Mouse (Mus musculus) kidney, adult 2 months (tissue): ENCODE measurements around the gene Phactr1. TPM values are rescaled to one million over a fixed set of nuclear protein-coding genes. Genes with fewer than 3 reads are reported as not detected.

Experiments used
- DNase-seq: peaks from one replicate; pipeline ENCODE4 v3.0.0; 2021
- H3K27ac ChIP-seq: fragments of 200-500 bp; 2 replicates; pipeline ENCODE4 v1.5.1; 2012; ENCODE audit warnings: low read depth, low read length, control low read depth, inconsistent platforms; ENCODE audit not compliant: insufficient read depth
- H3K27me3 ChIP-seq: fragments of 200-500 bp; replicated peaks from 2 replicates; pipeline ENCODE4 v1.6.1; 2012; ENCODE audit warnings: mild to moderate bottlenecking, moderate library complexity, low read length, inconsistent platforms; ENCODE audit not compliant: control insufficient read depth, insufficient read depth
- H3K36me3 ChIP-seq: fragments of 200-500 bp; 2 replicates; pipeline ENCODE4 v1.6.1; 2012; ENCODE audit warnings: mild to moderate bottlenecking, moderate library complexity, low read length, inconsistent platforms; ENCODE audit not compliant: control insufficient read depth, insufficient read depth
- H3K4me1 ChIP-seq: fragments of 200-500 bp; 2 replicates; pipeline ENCODE4 v1.6.1; 2011; ENCODE audit warnings: low read length; ENCODE audit not compliant: control insufficient read depth, insufficient read depth
- H3K4me3 ChIP-seq: fragments of 200-500 bp; 2 replicates; pipeline ENCODE4 v1.5.1; 2011; ENCODE audit warnings: mild to moderate bottlenecking, low read depth, low read length, control low read depth; ENCODE audit not compliant: insufficient read depth
- CTCF ChIP-seq: fragments of 200-500 bp; conservative IDR thresholded peaks from 2 replicates; pipeline ENCODE4 v1.5.1; 2011; ENCODE audit warnings: low read depth, mild to moderate bottlenecking, control low read depth, low read length, moderate library complexity, mixed read lengths; ENCODE audit not compliant: insufficient read depth, insufficient read length
- POLR2A ChIP-seq: fragments of 200-500 bp; IDR thresholded peaks from one replicate; pipeline ENCODE4 v1.6.1; 2011; ENCODE audit warnings: low read depth, low read length, control low read depth
- WGBS: fragments of 180-500 bp; shearing (Covaris S2); methylation state at CpG from one replicate; pipeline ENCODE4 v1.1.7; 2018; 5-methylcytosine and 5-hydroxymethylcytosine counted together
- polyA plus RNA-seq: library from polyadenylated mRNA; depleted of rRNA; stranded (reverse); fragments of >200 nt; gene quantifications from 2 replicates; pipeline ENCODE4 v1.2.3, GENCODE M21; 2012

Phactr1 gene
- polyA plus RNA-seq, 1 experiment = 8.9 TPM

DNA sequence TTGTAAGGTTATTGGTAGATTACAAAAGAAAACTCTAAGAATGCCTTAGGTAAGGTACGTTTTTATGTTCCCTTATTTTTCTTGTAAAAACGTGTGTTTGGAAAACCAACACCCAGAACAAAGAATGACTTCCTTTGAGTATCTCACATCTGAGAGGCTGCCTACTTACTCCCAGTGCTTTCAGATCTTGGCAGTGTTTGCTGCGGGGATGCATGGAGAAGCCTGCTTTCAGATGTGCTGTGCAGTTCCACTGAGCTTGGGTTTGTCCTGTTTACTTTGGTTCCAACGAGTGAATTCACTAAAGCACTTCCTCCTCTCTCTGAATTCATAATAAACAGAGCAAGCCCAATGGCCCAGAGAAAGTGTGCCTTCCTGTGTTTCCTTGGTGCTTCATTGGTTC, 288.1 kb downstream of the Phactr1 start:
- Histone ChIP-seq H3K36me3 (no peaks in the 10 kb centered on the region), H3K27ac (no peak overlapping the region), H3K4me3 (no peak overlapping the region), H3K27me3 (no peaks in the 10 kb centered on the region), H3K4me1 (no peaks in the 10 kb centered on the region)
- DNase-seq = no peak
- TF ChIP-seq CTCF (no peak), POLR2A (no peak)
- WGBS = 53% methylated on average over 4 of the region's 4 CpGs

DNA sequence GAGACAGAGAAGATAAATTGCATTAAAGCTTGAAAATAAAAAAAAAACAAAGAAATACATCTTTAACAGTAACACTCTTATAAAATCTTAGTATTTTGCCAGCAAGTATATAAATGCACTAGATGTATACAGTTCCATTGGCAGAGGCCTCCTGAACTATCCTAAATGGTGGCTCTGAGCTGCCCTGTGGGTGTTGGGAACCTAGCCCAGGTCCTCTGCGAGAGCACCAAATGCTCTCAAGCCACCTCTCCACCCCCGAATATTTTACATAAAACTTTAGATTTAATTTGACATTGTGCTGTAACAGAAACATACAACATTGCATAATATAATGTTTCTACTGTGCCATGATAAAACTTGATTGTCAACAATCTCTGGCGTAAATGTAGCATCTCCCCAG, 293.1 kb downstream of the Phactr1 start:
- no peaks in the 10 kb centered on the region for H3K4me1 ChIP-seq
- no peak overlapping the region for H3K27ac ChIP-seq
- H3K36me3 ChIP-seq = no peaks in the 10 kb centered on the region
- no peak for TF ChIP-seq CTCF
- TF ChIP-seq POLR2A = no peak
- WGBS = 91% methylated on average over 3 of the region's 3 CpGs
- no peak for DNase-seq
- H3K27me3 ChIP-seq = no peaks in the 10 kb centered on the region
- no peak overlapping the region for H3K4me3 ChIP-seq

DNA sequence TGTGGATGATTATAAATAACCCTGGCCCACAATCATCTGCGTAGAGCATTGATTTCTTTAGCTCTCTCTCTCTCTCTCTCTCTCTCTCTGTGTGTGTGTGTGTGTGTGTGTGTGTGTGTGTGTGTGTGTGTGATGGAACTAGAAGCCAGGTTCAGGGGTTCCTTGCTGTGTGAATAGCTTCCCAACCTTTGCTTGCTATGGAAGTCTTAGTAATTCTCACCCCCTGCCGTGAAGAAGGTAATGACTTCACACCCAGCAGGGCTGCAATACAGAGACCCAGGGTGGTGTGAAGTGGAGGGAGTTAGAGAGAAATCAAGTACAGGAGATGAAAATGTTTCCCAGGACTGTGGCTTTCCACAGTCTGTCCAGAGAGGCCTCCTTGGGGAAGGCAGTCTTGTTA, 293.5 kb downstream of the Phactr1 start:
- no peak for TF ChIP-seq POLR2A
- no peak for TF ChIP-seq CTCF
- no peak for DNase-seq
- H3K4me3 ChIP-seq = no peak overlapping the region
- H3K4me1 ChIP-seq = no peaks in the 10 kb centered on the region
- no peaks in the 10 kb centered on the region for H3K27me3 ChIP-seq
- no peak overlapping the region for H3K27ac ChIP-seq
- no peaks in the 10 kb centered on the region for H3K36me3 ChIP-seq
- WGBS = 79% methylated on average over 2 of the region's 2 CpGs

DNA sequence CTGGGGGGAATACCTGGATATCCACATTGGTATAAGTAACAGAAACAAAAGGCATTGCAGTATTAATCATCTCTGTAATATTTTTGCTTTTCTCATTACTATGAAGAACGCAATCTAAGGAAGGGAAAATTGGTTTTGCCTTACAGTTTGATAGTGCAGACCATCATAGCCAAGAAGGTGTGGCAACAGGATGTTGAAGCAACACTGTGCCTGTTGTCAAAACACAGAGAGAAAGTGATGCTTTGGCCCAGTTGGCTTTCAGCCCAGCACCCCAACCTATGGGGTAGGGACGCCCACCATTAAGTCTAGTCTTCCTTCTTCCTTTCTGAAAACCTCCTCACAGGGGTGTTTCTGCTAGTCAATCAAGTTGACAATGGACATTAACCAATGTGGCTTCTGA, 294.1 kb downstream of the Phactr1 start:
- DNase-seq = no peak
- H3K4me3 ChIP-seq = no peak overlapping the region
- H3K27ac ChIP-seq = no peak overlapping the region
- TF ChIP-seq CTCF (no peak), POLR2A (no peak)
- H3K36me3 ChIP-seq = no peaks in the 10 kb centered on the region
- H3K4me1 ChIP-seq = no peaks in the 10 kb centered on the region
- no peaks in the 10 kb centered on the region for H3K27me3 ChIP-seq
- WGBS = 84% methylated on average over 2 of the region's 2 CpGs

GRCm38 (mm10) chr13:42976144-42976543, 295.7 kb downstream of the Phactr1 start:
- TF ChIP-seq CTCF = no peak
- no peak for TF ChIP-seq POLR2A
- no peaks in the 10 kb centered on the region for H3K36me3 ChIP-seq
- H3K4me3 ChIP-seq = no peak overlapping the region
- WGBS = 96% methylated on average over 3 of the region's 3 CpGs
- H3K27ac ChIP-seq = no peak overlapping the region
- no peaks in the 10 kb centered on the region for H3K4me1 ChIP-seq
- no peak for DNase-seq
- H3K27me3 ChIP-seq = no peaks in the 10 kb centered on the region

DNA sequence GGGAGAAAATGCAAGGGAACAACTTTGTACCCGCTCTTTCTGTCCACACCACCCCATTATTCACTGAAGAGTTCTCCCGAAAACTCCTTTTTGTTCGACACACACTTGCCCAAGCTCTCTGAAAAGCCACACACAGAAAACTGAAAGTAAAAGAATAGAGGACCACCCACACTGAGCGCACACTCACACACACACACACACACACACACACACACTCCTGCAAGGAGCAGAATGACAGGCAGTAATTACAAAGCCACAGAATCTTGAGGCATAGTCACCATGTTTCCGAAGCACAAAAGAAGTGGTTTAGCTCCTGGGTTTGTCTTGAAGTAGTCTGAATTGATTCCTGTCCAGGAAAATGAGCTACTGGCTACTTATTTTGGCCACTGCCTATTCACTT, 296.5 kb downstream of the Phactr1 start:
- H3K4me3 ChIP-seq = no peak overlapping the region
- no peak overlapping the region for H3K27ac ChIP-seq
- H3K36me3 ChIP-seq = no peaks in the 10 kb centered on the region
- no peaks in the 10 kb centered on the region for H3K27me3 ChIP-seq
- 93% methylated on average over 5 of the region's 5 CpGs for WGBS
- no peaks in the 10 kb centered on the region for H3K4me1 ChIP-seq
- no peak for DNase-seq
- TF ChIP-seq CTCF (no peak), POLR2A (no peak)

DNA sequence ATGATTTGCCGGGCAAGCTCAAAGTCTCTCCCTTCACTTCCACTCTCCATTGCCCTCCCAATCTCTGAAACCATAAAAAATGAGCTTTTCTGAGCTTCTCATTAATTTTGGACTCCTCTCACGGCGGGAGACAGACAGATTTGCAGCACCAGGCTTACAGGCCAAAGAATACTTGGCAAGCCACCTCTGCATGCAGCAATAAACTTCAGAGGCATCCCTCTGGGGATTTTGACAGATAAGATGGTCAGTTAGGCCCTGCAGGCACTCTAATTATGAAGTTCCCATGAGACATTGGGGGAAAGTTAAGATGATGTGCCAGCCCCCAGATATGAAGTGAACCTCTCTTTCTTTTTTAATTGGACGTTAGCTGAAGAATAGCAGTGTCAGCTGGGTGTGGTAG, 300.2 kb downstream of the Phactr1 start:
- H3K4me3 ChIP-seq = no peak overlapping the region
- 55% methylated on average over 4 of the region's 4 CpGs for WGBS
- no peaks in the 10 kb centered on the region for H3K36me3 ChIP-seq
- peak; percentile 45 for DNase-seq
- no peaks in the 10 kb centered on the region for H3K4me1 ChIP-seq
- TF ChIP-seq CTCF (no peak), POLR2A (no peak)
- no peak overlapping the region for H3K27ac ChIP-seq
- H3K27me3 ChIP-seq = no peaks in the 10 kb centered on the region

GRCm38 (mm10) chr13:42982646-42983045, 302.2 kb downstream of the Phactr1 start:
- Histone ChIP-seq H3K4me3 (no peak overlapping the region), H3K36me3 (no peaks in the 10 kb centered on the region), H3K27ac (no peak overlapping the region), H3K27me3 (no peaks in the 10 kb centered on the region), H3K4me1 (no peaks in the 10 kb centered on the region)
- TF ChIP-seq POLR2A (no peak), CTCF (no peak)
- DNase-seq = no peak
- WGBS = 77% methylated on average over 9 of the region's 9 CpGs
